Mouse (Mus musculus): ENCODE results near the gene Mprip.
A peak's percentile ranks its signal among the peaks of the same experiment; 100 is the strongest.

The Mprip gene

GRCm38 (mm10) chr11:59808170-59808960 is 147.3 kb downstream of the Mprip start:
- DNase-seq: peak; percentile 30

GRCm38 (mm10) chr11:59809071-59809669 is 148.1 kb downstream of the Mprip start:
- no peak for DNase-seq

GRCm38 (mm10) chr11:59809670-59810474 is 148.8 kb downstream of the Mprip start, which contains the start of gene Flcn:
Flcn (minus strand) TSS chr11:59810016.
- peak; percentile 94 for DNase-seq

- DNase-seq: no peak
Measured at GRCm38 (mm10) chr11:59810480-59811158, 149.5 kb downstream of the Mprip start.

- peak; percentile 71 for DNase-seq
Measured at GRCm38 (mm10) chr11:59811211-59811610, 150.1 kb downstream of the Mprip start.

- no peak for DNase-seq
Measured at GRCm38 (mm10) chr11:59813276-59813675, 152.2 kb downstream of the Mprip start.

GRCm38 (mm10) chr11:59814311-59814710 is 153.2 kb downstream of the Mprip start:
- no peak for DNase-seq

- DNase-seq: no peak
Measured at GRCm38 (mm10) chr11:59814936-59815335, 153.8 kb downstream of the Mprip start.

GRCm38 (mm10) chr11:59815482-59816065 is 154.5 kb downstream of the Mprip start:
- DNase-seq: no peak

- DNase-seq: no peak
Measured at GRCm38 (mm10) chr11:59817916-59818315, 156.8 kb downstream of the Mprip start.

- no peak for DNase-seq
Measured at GRCm38 (mm10) chr11:59821625-59822024, 160.5 kb downstream of the Mprip start.
